Mouse (Mus musculus): ENCODE measurements around the gene Emid1.

GRCm38 (mm10) chr11:5059704-5060156, 92.3 kb downstream of the Emid1 start:
- TF ChIP-seq POLR2A (IDR thresholded peaks at IDR 0.05; ENCODE audit: low read depth, low read length) (no peak), CTCF (IDR thresholded peaks at IDR 0.05; ENCODE audit: extremely low read depth, insufficient read depth, insufficient read length, insufficient replicate concordance) (peak; percentile 65; the same call in 1 of the 2 replicates)

Measured in spleen, adult 2 months (tissue).